Mouse (Mus musculus) embryo, embryonic 10 days (tissue): ENCODE measurements around the gene Ripply1.
"Not testable (repeated sequence)": the region's sequence is repeated elsewhere in the genome, so short reads cannot be mapped to it uniquely, and the experiment has no call there.

Source experiments
- DNase-seq: peaks from one replicate; pipeline ENCODE4 v3.0.0-alpha.2; 2015; ENCODE audit warnings: low spot score

Gene Ripply1

DNA sequence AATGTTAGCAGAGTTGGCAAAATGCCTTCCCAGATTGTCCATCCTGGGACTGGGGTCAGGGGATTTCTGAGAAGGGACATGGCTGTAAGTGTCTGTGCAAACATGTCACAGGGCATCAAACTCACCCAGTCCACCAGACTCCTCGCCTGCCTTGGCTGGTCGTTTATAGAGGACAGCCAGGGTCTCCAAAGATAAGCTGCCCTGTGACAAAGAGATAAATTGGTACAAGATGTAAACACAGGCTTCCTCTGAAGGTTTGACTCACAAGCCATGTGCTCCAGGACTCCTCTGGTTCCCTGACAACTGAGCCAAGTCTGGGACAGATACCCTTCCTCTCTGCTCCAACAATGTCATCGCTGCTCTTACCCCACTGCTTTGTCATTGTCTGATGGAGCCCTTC is 1.2 kb downstream of the Ripply1 start:
- DNase-seq: no peak

DNA sequence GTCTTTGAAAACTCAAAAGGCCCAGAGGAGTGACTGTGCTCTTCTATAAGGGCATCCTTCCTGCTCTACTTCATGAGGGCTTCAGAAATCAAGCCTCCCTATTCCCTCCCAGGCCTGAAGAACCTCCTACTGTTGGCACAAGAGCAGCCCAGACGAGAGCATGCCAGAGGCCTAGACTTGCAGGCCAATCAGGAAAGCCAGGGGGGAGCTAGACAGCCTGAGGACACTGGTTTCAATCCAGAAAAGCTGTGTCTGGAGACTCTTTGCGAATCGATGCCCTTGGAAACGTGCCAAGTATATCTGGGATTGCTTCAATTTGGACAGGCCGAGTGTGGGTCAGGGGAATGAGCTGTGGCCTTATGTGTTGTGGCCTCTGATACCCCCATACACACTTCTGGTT is 2.8 kb downstream of the Ripply1 start:
- no peak for DNase-seq

DNA sequence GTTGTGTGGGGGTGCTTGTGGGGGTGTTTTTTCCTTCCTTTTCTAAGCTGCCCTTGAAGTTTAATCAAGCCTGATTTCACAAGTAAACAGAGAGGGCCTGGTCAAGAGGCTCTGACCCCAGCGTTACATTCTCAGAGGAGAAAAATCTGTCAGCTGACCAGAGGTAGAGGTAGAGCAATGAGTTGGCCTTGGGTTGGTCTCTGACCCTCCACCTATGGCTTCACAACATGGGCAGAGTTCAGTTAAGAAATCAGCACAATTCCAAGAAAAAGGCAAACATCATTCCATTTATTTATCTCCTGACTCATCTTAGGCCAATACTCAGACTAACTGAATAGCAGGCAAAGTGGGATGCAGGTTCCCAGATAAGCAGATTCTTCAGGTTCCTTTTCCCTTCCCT is 3.3 kb downstream of the Ripply1 start:
- DNase-seq: no peak

DNA sequence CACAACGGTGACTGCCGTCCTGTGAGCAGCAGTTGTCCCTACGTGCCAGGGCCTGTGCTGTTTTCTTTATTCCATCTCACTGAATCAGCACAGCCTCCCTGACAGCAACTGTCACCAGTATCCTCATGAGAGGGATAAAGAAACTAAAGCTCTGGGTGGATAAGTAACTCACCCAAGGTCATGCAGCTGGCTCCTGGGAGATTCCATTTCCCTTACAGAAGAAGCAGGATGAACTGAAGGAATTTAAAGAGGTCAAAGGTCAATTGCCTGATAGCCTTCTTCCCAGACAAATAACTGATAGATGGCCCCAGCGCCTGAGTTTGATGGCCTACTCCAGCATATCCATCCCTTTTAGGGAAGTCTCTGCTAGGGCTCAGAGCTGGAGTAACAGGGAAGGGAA is 4.8 kb downstream of the Ripply1 start:
- DNase-seq: peak; percentile 64

DNA sequence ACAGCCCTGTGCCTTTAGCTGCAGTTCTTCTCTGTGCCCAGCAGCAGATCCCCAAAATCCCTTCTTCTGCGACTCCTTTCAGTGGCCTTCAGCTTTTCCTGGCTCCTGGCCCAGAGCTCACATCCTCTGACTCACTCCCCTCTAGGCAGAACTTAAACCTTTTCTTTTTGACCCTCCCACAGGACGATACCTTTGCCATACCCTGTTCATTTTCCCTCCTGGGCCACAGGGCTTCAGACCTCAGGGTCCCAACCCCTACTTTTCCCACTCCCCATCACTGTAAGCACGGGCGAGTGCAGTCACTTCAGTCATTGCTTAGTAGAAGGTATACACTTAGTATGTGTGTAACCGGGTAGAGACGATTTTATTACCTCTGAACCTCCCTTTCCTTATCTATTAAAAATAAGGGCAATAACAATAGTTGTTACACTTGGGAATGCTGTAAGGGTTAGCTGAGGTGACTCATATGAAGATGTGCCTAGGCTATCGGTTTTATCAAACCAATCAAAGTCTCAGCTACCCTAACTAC is 7.0 kb downstream of the Ripply1 start:
- DNase-seq: no peak

DNA sequence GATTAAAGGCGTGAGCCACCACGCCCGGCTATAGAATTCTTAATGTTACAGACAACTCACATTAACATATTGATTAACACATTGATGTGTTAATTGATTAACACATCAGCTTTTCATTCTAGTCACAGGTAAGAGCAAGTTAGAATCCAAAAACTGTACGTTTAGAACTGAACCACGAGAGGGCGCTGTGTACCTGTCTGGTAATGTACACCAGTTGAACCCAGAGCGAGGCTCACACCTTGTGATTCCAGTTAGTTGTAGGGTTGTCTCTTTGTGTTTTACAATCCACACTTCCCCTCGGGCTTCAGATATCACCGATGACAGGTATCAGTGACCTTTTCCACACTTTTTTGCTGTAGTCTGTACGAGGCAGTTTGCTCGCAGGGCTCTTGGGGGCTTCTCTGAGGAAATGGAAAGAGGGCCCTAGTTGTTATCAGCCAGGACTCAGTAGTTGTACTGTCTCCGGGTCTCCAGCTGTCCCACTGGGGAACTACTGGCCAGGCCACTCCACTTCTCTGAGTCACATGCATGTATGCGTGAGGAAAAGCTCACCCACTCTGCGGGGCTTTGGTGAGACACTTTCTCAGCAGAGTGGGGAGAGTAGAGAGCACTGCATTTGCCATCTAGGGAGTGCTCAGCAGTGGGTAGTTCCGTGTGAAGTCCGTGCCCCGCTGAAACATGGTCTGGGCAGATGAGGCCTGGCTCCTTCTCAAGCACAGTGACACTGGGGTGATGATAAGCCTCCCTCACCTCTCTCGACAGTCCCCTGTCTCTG is 7.7 kb downstream of the Ripply1 start:
- peak; percentile 84 for DNase-seq

DNA sequence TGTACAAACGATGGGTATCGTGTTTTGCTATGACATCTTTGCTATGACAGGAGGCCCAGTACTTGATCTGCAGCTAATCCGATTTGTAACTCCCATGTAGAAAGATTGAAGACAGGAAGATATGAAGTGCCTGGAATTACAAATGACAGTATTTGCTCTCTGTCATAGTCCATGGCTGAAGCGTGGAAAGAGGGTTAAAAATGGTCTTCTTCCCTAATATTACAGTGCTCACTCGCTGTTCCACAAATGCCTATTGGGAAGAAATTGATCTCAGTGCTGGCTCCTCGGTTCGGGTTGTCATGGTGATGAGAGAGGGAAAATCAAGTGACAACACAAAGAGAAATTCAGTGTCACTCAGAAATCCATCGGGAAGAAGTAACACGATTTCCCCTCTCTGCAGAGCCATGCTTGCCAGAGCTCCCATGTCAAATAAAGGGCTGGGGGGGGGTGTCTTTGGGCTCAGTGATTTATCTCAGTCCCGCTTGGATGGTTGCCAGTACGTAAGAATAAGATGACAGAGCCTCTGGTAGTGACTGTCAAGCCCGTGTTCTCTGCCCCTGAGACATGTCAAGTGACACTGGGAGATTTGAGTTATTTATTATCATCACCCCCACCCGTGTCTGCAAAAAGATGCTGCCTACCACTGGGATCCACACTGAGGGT is 12.0 kb downstream of the Ripply1 start:
- DNase-seq: no peak

DNA sequence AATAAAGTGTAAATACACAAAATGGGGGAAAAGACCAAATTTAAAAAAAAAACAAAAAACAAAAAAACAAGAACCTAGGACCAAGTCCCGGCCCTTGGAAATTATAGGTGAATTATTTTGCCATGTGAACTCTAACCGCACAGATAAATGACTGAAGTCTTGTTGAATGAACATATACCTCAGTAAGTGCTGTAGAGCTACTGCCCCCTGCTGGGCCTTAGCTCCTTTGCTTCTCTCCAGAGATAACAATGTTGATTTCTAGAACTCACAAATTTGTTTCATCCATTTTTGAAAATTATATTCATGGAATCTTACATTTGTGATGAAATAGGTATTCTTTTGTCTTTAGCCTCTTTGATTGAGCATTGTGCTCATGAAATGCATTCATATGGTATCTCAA is 19.6 kb downstream of the Ripply1 start:
- DNase-seq: peak; percentile 25

DNA sequence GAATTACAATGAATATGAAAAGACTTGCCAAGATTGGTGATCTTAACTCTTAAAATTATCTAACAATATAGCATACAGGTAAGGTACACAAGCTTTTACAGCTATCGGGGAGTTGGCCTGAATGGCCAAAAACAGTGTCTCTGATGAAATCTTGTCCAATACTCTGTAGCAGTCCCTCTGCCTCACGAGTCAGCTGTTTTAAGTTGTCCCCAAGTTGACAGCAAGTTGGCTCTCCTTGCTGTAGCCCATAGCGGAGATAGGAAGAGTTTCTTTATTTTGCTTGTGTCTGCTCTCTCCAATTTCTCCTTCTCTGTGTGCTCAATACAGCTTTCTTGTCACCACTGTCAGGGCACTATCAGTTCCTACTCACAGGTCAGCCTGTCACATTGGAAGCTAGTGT is 23.5 kb downstream of the Ripply1 start:
- DNase-seq: not testable (repeated sequence)

DNA sequence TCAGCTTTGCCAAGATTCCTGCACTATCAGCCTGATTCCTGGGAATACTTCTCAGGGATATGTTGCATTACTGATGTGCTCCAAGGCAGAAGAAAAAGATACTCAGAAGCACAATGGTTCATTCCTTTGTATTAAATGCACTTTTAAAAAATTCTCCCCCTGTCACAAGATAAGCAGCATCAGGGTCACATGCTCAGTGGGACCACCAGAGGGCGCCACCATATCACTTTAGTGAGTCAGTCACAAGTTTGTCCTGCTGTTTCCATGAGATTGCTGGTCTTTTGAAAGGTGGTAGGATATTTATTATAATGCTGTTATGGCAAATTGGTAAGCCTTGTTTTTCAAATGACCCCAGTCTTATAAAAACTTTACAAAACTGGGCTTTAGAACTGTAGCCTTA is 30.3 kb downstream of the Ripply1 start:
- peak; percentile 68 for DNase-seq

DNA sequence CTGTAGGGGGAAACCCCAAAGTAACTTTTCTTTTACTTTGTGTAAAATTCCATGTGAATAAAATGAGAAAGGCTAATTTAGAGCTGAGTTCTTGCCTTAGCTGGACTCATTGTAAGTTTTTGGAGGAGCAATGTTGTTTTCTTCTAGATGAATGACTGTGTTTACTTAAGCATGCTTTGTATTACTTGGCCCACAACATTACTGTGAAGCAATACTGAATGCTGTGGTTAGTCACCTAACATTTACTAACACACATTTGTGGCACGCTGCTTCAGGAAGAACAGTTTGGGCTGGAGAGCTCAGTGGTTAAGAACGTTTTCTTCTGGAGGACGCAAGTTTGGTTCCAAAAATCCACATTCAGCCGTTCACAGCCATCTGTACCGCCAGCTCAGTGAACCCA is 45.1 kb downstream of the Ripply1 start:
- no peak for DNase-seq

DNA sequence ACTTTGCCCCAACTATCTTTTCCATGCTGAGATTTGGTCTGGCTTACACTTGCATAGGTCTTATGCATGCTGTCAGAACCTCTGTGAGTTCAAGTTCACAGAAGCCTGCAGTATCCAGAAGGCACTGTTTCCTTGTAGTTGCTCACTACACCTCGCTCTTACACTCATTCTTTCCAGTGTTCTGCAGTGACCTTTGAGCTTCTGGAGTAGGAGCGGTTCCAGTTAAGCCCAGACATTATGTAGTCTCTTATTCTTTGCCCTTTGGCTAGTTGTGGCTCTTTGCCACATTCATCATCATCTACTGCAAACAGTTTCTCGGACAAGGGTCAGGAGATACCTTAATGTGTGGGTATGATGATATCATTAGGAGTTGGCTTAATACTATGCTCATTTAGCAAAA is 51.6 kb downstream of the Ripply1 start:
- no peak for DNase-seq
